Mouse (Mus musculus) hindbrain, embryonic 13.5 days (tissue): Measurements from ENCODE around the gene Rnf144a. TPM values are rescaled to one million over a fixed set of nuclear protein-coding genes. Genes with fewer than 3 reads are reported as not detected.
A peak's percentile ranks its signal among the peaks of the same experiment; 100 is the strongest.

Experiments
- ATAC-seq: fragments of 200-750 bp; cut with Nextera tagmentation; 2 replicates; pipeline ENCODE4 v1.8.0; 2017; ENCODE audit warnings: moderate TSS enrichment; ENCODE audit not compliant: low FRiP score
- H3K27ac ChIP-seq: fragments of 300-500 bp; sonication (generic); 2 replicates; pipeline ENCODE4 v1.5.1; 2015; ENCODE audit warnings: inconsistent platforms, mild to moderate bottlenecking, moderate library complexity
- H3K27me3 ChIP-seq: fragments of 300-500 bp; sonication (generic); 2 replicates; pipeline ENCODE4 v1.6.1; 2015; ENCODE audit warnings: mild to moderate bottlenecking, inconsistent platforms
- H3K36me3 ChIP-seq: fragments of 300-500 bp; sonication (generic); 2 replicates; pipeline ENCODE4 v1.6.1; 2015; ENCODE audit warnings: mild to moderate bottlenecking, inconsistent platforms
- H3K4me1 ChIP-seq: fragments of 300-500 bp; sonication (generic); replicated peaks from 2 replicates; pipeline ENCODE4 v1.6.1; 2015; ENCODE audit warnings: inconsistent platforms
- H3K4me2 ChIP-seq: fragments of 300-500 bp; sonication (generic); 2 replicates; pipeline ENCODE4 v1.6.1; 2015; ENCODE audit warnings: inconsistent platforms, mild to moderate bottlenecking, moderate library complexity
- H3K4me3 ChIP-seq: fragments of 300-500 bp; sonication (generic); 2 replicates; pipeline ENCODE4 v1.5.1; 2015; ENCODE audit warnings: mild to moderate bottlenecking, inconsistent platforms
- H3K9ac ChIP-seq: fragments of 300-500 bp; sonication (generic); 2 replicates; pipeline ENCODE4 v1.6.1; 2015; ENCODE audit warnings: mild to moderate bottlenecking, inconsistent platforms
- H3K9me3 ChIP-seq: fragments of 300-500 bp; sonication (generic); 2 replicates; pipeline ENCODE4 v1.6.1; 2016; ENCODE audit warnings: inconsistent platforms
- WGBS: fragments of 180-500 bp; shearing (Covaris S2); methylation state at CpG from one replicate; pipeline ENCODE4 v1.1.7; 2015; 5-methylcytosine and 5-hydroxymethylcytosine counted together
- polyA plus RNA-seq: library from polyadenylated mRNA; unstranded; fragments of >200 nt; fragmentation: Nextera tagmentation; extraction: Ambion mirVana; gene quantifications from 2 replicates; pipeline ENCODE4 v1.2.1, GENCODE M21; 2015

Rnf144a gene
- 26.0 and 26.6 TPM in 2 replicates for polyA plus RNA-seq

DNA sequence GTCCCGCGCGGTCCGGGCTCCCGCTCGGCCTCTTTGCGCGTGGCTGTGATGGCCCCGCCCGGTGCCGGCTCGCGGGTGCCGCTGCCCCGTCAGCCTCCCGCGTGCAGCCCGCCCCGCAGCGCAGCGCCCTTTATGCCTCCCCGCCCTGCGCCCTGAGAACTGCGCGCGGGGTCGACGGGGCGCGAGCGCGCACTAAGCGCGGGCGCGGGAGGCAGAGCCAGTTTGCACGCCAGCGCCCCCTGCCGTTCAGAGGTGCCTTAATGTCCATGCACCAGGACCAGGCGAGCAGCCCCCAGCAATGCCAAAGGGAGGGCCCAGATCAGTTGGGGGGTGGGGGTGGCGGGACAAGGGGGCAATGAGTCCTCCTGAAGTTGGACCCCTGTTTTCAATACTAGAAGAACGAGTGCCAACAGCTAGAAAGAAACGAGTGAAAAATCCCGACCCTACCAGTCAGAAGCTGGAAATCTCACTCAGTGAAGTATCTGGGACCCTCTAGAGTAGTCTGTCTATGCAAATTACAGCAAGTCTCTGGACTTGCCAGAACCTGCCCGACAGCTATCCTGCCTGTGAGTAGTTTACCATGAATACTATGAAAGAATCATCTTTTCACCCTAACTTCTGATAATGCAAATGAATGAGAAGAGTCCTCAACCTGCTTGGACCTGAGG lies at the start of gene Rnf144a:
Gene Rnf144a (minus strand): TSS at position 151 of the 668 bp plus-strand sequence.
- Histone ChIP-seq H3K4me2 (peak within 1 kb of the TSS; percentile 87), H3K9ac (peak within 1 kb of the TSS; percentile 98), H3K4me1 (peaks cover 39% of the 10 kb centered on the region), H3K36me3 (no peaks in the 10 kb centered on the region), H3K4me3 (peak within 1 kb of the TSS; percentile 83), H3K27ac (peak within 1 kb of the TSS; percentile 89), H3K9me3 (no peaks in the 10 kb centered on the region), H3K27me3 (no peaks in the 10 kb centered on the region)
- peak; percentile 93 for ATAC-seq
- under 1% methylated on average over 45 of the region's 45 CpGs for WGBS

DNA sequence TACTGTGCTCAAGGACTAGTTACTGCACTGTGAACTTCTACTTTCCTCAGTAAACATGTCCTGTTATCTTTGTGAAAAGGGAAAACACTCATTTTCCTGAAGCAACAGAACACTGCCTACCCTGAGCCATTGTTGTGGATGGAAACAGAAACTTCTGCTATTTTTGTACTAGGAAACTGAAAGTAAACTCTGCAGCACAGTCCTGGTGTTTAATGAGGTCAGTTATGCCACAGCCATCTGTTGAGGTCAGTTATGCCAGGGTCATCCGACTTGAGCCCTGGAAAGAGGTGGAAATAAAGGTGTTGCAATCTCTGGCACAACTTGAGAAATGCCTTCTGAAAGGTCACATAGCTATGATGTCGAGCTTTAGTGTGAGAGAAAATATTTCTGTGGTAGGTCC lies 45.0 kb upstream of the Rnf144a start:
- Histone ChIP-seq H3K36me3 (no peaks in the 10 kb centered on the region), H3K9me3 (no peaks in the 10 kb centered on the region), H3K27me3 (no peaks in the 10 kb centered on the region), H3K4me1 (peaks cover 10% of the 10 kb centered on the region), H3K27ac (no peak overlapping the region), H3K9ac (no peak overlapping the region), H3K4me3 (no peak overlapping the region), H3K4me2 (no peak overlapping the region)
- 74% methylated on average over 2 of the region's 2 CpGs for WGBS
- ATAC-seq = no peak

- Histone ChIP-seq H3K9me3 (no peaks in the 10 kb centered on the region), H3K27ac (no peak within 1 kb of the TSS), H3K36me3 (no peaks in the 10 kb centered on the region), H3K4me3 (no peak within 1 kb of the TSS), H3K4me1 (peaks cover 10% of the 10 kb centered on the region), H3K9ac (no peak within 1 kb of the TSS), H3K4me2 (0 out of 2 replicates have a peak within 1 kb of the TSS, but pooled peaks have one; percentile 2), H3K27me3 (no peaks in the 10 kb centered on the region)
- 0 out of 2 replicates have a peak, but pooled peaks have one; percentile 36 for ATAC-seq
- WGBS = 51% methylated on average over 13 of the region's 13 CpGs
Observed at GRCm38 (mm10) chr12:26456028-26456698, 41.1 kb upstream of the Rnf144a start, which contains the start of gene Rsad2. Gene Rsad2 (minus strand): TSS chr12:26456452.

- Histone ChIP-seq H3K4me2 (no peak overlapping the region), H3K36me3 (no peaks in the 10 kb centered on the region), H3K27me3 (no peaks in the 10 kb centered on the region), H3K4me1 (peaks cover 10% of the 10 kb centered on the region), H3K9ac (no peak overlapping the region), H3K9me3 (no peaks in the 10 kb centered on the region), H3K4me3 (no peak overlapping the region), H3K27ac (no peak overlapping the region)
- no peak for ATAC-seq
- WGBS = 65% methylated on average over 5 of the region's 5 CpGs
Observed at GRCm38 (mm10) chr12:26454682-26455081, 39.6 kb upstream of the Rnf144a start.

DNA sequence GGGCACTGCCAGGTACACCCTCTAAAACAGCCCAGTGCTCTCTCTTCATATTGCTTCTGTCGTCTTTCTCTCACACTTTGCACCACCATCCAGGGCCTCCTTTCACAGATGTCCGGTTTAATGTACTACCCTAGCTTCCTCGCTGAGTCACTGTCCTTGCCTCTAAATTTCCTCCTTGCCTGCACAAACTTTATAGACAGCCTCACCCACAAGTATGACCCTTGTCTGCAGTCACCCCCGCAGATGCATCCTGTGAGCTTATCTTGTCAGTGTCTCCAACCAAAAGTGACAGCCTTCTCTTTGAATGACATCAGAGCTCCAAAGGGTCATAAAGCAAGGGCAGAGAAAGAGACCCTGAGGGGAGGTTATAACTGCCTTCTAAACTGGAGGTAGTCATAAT lies 37.9 kb upstream of the Rnf144a start:
- 0 out of 2 replicates have a peak overlapping the region, but pooled peaks have one; percentile 29 for H3K9ac ChIP-seq
- no peaks in the 10 kb centered on the region for H3K27me3 ChIP-seq
- H3K9me3 ChIP-seq = no peaks in the 10 kb centered on the region
- H3K4me1 ChIP-seq = peaks cover 10% of the 10 kb centered on the region
- WGBS = 83% methylated on average over 4 of the region's 4 CpGs
- no peak overlapping the region for H3K4me3 ChIP-seq
- H3K27ac ChIP-seq = no peak overlapping the region
- no peak for ATAC-seq
- H3K4me2 ChIP-seq = no peak overlapping the region
- no peaks in the 10 kb centered on the region for H3K36me3 ChIP-seq

GRCm38 (mm10) chr12:26451150-26451549 lies 36.1 kb upstream of the Rnf144a start:
- H3K4me1 ChIP-seq = peaks cover 6% of the 10 kb centered on the region
- H3K27ac ChIP-seq = no peak overlapping the region
- H3K9me3 ChIP-seq = no peaks in the 10 kb centered on the region
- H3K4me2 ChIP-seq = no peak overlapping the region
- no peaks in the 10 kb centered on the region for H3K36me3 ChIP-seq
- H3K4me3 ChIP-seq = no peak overlapping the region
- 67% methylated on average over 1 of the region's 1 CpGs for WGBS
- H3K9ac ChIP-seq = no peak overlapping the region
- H3K27me3 ChIP-seq = no peaks in the 10 kb centered on the region
- no peak for ATAC-seq

GRCm38 (mm10) chr12:26449483-26449882 lies 34.4 kb upstream of the Rnf144a start:
- H3K4me2 ChIP-seq = no peak overlapping the region
- H3K4me1 ChIP-seq = no peaks in the 10 kb centered on the region
- WGBS = 95% methylated on average over 2 of the region's 2 CpGs
- no peaks in the 10 kb centered on the region for H3K9me3 ChIP-seq
- no peak overlapping the region for H3K9ac ChIP-seq
- no peaks in the 10 kb centered on the region for H3K36me3 ChIP-seq
- no peaks in the 10 kb centered on the region for H3K27me3 ChIP-seq
- no peak overlapping the region for H3K4me3 ChIP-seq
- ATAC-seq = no peak
- H3K27ac ChIP-seq = no peak overlapping the region

DNA sequence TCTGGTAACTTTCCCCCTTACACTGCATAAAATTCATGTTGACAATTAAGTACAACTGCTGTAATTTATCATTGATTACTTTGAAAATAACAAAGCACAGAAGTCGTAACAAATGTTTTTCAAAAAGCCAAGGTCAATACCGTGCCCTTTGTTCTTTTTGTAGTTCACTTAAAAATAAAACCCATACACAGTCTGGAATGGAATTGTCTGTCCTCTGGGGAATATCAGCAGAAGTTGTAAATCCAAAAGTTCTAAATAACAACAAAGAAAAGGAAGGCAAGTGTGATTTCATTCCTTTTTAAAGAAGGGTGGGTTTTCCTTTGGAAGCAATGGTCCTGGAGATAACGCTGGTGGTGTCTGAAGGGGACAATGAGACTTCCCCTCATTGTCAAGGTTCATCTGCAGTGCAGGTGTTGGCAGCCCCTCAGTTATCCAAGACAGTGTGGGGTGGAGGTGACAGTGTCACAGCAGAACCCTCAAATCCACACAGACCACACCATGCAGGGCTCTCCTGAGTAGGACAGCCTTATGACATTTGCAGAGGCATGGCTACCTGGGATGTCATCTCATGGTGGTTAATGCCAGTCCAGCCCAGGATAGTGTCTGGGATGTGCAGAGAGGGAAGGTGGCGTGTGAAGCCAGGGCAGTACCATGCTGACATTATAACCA lies 31.5 kb upstream of the Rnf144a start:
- ATAC-seq = no peak
- H3K9me3 ChIP-seq = no peaks in the 10 kb centered on the region
- no peak overlapping the region for H3K4me3 ChIP-seq
- H3K27ac ChIP-seq = no peak overlapping the region
- no peaks in the 10 kb centered on the region for H3K4me1 ChIP-seq
- WGBS = 88% methylated on average over 4 of the region's 4 CpGs
- H3K36me3 ChIP-seq = no peaks in the 10 kb centered on the region
- no peak overlapping the region for H3K9ac ChIP-seq
- no peak overlapping the region for H3K4me2 ChIP-seq
- no peaks in the 10 kb centered on the region for H3K27me3 ChIP-seq

GRCm38 (mm10) chr12:26444511-26444910 lies 29.5 kb upstream of the Rnf144a start:
- no peaks in the 10 kb centered on the region for H3K9me3 ChIP-seq
- H3K9ac ChIP-seq = no peak overlapping the region
- no peak overlapping the region for H3K4me3 ChIP-seq
- no peak overlapping the region for H3K4me2 ChIP-seq
- 94% methylated on average over 2 of the region's 2 CpGs for WGBS
- no peaks in the 10 kb centered on the region for H3K36me3 ChIP-seq
- no peak for ATAC-seq
- H3K27ac ChIP-seq = no peak overlapping the region
- H3K27me3 ChIP-seq = no peaks in the 10 kb centered on the region
- no peaks in the 10 kb centered on the region for H3K4me1 ChIP-seq

DNA sequence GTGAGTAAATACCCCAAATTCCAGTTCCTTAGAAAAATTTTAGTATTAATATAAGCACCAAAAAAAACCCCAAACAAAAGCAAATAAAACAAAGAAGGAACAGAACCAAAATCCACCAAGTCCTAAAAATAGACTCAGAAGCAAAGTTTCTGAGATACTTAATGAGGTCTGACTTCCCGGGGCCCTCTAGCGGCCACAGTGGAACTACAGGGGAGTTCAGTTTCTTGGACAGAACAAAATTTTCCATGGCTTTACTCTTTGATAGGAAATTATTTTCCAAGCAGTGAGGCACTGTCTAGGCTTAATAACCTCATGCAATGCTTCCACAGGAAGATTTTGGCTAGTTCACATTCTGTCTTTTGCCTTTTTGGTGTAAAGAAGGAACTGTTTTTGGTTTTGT lies 29.0 kb upstream of the Rnf144a start:
- H3K27me3 ChIP-seq = no peaks in the 10 kb centered on the region
- no peak for ATAC-seq
- no peaks in the 10 kb centered on the region for H3K4me1 ChIP-seq
- H3K4me2 ChIP-seq = no peak overlapping the region
- H3K27ac ChIP-seq = no peak overlapping the region
- 3% methylated on average over 2 of the region's 2 CpGs for WGBS
- no peak overlapping the region for H3K9ac ChIP-seq
- H3K36me3 ChIP-seq = no peaks in the 10 kb centered on the region
- no peaks in the 10 kb centered on the region for H3K9me3 ChIP-seq
- no peak overlapping the region for H3K4me3 ChIP-seq

DNA sequence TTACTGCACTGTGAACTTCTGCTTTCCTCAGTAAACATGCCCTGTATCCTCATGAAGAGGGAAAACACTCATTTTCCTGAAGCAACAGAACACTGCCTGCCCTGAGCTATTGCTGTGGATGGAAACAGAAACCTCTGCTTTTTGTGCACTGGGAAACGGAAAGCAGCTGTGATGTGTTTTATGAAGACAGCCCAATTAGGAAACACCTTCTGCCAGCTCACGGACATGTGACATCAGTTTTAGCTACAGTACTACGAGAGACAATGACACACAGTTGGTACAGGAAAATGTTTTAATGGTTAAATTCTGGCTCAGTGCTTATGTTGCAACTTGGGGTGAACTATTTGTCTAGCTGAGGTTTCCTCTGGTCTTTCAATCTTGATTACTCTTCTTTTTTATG lies 24.3 kb upstream of the Rnf144a start:
- WGBS = 79% methylated on average over 3 of the region's 3 CpGs
- ATAC-seq = no peak
- H3K27me3 ChIP-seq = no peaks in the 10 kb centered on the region
- no peak overlapping the region for H3K4me2 ChIP-seq
- no peak overlapping the region for H3K9ac ChIP-seq
- no peaks in the 10 kb centered on the region for H3K9me3 ChIP-seq
- no peak overlapping the region for H3K4me3 ChIP-seq
- no peaks in the 10 kb centered on the region for H3K4me1 ChIP-seq
- H3K27ac ChIP-seq = no peak overlapping the region
- H3K36me3 ChIP-seq = no peaks in the 10 kb centered on the region

DNA sequence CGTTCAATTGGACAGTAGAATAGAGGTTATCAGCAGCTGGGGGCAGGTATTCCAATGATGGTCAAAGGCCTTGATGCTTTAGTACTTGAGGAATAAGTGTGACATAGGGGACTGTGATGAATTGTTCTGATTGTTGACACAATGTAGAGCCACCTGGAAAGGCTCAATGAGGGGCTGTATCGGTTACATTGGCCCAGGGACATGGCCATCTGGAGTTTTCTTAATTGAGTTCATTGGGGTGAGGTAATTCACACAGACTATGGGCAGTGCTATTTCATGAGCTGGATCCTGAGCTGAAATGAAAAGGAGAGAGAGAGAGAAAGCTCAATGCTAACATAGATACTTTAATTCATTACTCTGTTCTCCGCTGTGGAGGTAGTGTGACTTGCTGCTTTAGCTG lies 22.9 kb upstream of the Rnf144a start:
- H3K27me3 ChIP-seq = no peaks in the 10 kb centered on the region
- ATAC-seq = no peak
- H3K27ac ChIP-seq = no peak overlapping the region
- WGBS = 76% methylated on average over 3 of the region's 3 CpGs
- no peaks in the 10 kb centered on the region for H3K36me3 ChIP-seq
- no peak overlapping the region for H3K9ac ChIP-seq
- H3K4me2 ChIP-seq = no peak overlapping the region
- H3K9me3 ChIP-seq = no peaks in the 10 kb centered on the region
- no peak overlapping the region for H3K4me3 ChIP-seq
- no peaks in the 10 kb centered on the region for H3K4me1 ChIP-seq
